Mouse (Mus musculus) lung, postnatal 14 days (tissue): ENCODE data around the gene Nol3.

Source experiments
- DNase-seq: peaks from one replicate; pipeline ENCODE4 v3.0.0; 2021

Gene Nol3

GRCm38 (mm10) chr8:105309142-105309847 lies 33.4 kb downstream of the Nol3 start:
- no peak for DNase-seq

DNA sequence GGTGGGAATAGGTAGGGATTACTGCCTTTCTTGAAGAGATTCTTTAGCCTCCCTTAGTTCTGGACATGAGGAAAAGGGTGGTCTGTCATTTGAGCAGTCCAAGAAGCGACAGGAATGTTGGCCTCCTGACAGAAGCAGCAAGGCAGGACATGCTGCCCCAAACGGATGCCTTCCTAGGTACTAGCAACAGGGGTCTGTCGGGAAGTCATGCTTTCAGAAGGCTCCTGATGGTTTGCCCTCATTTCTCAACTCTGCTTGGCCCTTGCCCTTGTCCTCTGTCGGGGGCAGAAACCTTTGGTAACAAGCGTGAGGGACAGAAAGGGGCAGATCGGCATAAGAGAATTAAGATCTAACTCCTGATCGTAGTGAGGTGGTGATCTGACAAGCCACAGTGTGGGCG lies 34.2 kb downstream of the Nol3 start:
- DNase-seq, result no peak

DNA sequence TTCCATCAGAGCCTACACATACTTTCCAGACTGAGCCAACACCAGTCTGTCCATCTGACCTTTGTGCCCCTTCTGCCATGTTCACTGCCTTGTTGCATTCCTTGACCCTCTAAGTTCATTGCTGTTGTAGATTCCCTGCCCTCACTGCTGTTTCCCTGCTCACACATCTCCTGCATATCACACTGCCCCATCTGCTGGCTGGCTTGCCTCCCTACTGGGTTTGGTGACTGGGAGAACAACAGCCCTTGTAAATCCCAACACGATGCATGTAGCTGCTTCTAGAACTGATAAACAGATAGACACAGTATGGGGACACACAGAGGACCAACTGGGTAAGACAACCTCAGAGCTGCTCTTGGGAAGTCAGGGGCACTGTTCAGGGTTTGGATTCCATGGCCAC lies 35.8 kb downstream of the Nol3 start:
- DNase-seq, result no peak

DNA sequence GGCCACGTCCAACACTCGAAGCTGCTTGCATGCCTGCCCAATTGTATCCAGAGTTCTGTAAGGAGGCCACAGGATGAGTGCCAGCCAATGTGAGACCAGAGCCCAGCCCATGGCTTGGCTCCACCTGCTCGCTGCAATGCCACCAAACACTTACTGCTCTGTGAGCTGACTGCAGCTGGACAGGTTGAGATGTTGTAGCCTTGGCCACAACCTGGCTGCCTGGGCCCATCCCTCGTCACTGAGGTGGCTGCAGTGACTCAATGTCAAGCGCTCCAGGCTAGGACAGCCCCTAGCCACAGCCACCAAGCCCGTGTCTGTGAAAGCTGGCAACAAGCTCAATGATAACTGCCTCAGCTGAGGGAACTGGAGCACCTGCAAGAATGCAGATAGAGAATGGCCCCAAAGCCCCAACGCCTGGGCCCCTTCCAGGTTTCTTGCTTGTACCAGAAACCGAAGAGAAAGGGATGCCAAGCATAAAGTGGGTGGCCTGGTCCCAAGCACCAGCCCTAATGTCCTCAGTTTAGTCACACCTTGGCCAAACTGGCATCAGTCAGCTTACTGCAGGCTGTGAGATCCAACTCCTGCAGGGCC lies 37.0 kb downstream of the Nol3 start:
- DNase-seq, result no peak

GRCm38 (mm10) chr8:105313622-105314402 lies 37.9 kb downstream of the Nol3 start:
- no peak for DNase-seq

DNA sequence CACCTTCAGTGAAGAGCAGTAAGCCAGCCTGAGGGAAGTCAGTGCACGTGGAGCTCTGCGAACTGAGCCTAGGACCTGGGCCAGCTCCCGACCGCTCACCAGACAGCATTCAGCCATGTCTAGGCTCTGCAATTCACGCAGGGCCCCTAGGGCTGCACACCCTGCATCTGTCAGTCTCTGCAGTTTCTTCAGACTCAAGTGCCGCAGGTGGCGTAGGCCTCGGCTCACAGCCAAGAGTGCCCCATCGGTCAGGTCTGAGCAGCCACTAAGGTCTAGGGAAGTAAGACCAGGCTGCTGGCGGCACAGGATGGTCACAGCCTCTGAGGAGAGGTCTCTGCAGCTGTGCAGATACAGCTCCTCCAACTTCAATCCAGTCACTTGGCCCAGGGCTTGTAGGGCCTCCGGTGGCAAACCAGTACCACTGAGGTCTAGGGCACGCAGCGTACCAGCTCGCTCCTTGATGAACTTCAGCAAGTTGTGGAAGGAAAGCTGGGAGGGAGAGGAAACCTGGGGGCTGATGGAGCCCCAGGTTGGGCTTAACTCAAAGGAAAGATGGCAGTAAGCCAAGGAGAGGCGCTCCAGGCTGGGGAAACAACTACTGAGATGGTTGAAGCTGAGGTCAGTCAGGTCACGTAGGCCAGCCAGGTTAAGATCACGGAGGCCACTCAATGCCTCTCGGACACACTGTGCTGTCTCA lies 39.3 kb downstream of the Nol3 start:
- DNase-seq, result no peak

- DNase-seq, result peak; percentile 73
Observed at GRCm38 (mm10) chr8:105317941-105318340, 42.0 kb downstream of the Nol3 start.

DNA sequence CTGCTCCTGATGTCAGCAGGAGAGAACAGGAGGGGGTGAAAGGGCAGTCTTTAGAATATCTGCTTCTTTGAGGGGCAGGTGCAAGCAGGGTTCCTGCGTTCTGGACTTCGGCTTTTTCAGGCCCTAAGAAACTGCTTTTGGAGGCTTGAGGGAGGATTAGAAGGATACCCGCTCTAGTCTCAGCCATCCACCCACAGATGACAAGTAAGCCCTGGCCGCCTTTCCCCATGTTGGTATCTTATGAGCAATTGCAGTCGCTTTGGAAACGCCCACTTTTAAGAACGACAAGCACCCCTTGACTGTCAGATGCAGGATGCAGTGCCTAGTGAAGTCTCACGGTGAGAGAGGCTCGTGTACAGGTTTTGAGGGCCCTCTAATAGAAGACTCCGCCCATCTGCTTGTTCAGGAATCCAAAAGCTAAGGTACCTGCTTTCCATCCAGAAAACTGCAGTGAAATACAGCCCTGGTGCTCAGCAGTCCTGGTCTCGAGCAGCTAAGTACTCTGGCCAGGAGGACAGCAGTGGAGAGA lies 42.8 kb downstream of the Nol3 start:
- peak; percentile 43 for DNase-seq

DNA sequence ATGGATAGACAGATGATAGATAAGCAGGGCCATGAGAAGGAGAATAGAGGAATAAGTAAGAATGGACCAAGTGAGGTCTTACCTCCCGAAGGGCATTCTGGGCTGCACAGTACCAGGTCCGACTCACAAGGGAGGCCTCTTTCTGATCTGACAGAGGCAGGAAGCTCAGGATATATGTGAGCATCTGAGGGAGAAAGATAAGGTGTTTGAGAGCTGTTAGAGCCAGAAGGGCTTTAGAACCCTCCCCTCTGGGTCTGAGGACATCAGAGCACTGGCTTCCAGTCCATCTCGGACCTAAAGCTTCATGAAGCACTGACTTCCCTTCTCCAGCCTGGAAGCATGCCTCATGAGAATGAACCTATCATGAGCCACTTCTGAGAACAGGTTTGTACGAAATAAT lies 47.2 kb downstream of the Nol3 start:
- DNase-seq, result no peak

DNA sequence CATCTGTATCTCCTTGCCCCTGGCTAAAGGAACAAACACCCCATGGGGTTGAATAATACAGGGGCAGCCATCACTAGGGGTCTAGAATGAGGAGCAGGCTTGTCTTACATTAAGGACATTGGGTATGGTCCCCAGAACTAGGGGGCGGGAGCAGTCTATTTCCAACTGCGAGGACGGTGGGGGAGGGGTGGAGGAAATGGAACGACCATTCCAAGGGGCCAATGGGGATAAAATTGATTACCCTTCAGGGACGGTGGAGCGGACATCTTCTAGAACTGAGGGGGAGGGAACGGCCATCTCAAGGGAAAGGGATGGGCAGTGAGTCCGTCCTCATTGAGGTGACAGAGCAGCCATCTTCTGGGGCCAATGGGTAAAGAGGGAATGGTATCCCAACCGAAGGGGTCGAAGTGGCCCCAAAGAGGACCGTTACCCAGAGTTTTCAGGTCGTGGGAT lies 49.7 kb downstream of the Nol3 start:
- DNase-seq, result no peak

DNA sequence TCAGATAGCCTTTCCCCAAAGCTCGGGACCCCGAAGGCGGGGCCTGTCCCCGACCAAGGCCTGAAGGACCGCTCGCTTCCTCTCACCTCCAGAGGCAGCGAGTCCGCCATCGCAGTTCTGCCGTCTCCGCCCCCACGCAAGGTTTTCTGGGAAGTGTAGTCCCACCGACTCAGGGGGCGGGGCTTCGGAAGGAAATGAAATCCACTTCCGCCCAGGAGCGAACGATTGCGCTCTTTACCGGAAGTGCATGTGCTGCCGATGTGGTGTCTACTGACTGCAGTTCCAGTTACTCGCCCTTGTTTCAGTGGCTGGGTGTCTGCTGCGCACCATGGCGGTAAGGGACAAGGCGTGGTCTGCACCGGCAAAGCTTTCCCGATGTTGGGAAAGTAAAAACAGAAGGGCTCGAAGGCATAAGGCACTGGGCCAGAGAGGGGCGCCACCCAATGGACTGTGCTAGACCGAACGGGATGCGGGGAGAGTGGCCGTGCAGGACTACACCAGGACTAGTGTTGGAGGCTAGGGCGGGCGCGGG lies 50.3 kb downstream of the Nol3 start, which contains the start of the genes Lrrc29 and Tmem208:
Lrrc29 (minus strand) TSS at position 138 of the 532 bp plus-strand sequence.
Tmem208 (plus strand) TSS at position 214 of the 532 bp plus-strand sequence.
- DNase-seq, result peak; percentile 98

DNA sequence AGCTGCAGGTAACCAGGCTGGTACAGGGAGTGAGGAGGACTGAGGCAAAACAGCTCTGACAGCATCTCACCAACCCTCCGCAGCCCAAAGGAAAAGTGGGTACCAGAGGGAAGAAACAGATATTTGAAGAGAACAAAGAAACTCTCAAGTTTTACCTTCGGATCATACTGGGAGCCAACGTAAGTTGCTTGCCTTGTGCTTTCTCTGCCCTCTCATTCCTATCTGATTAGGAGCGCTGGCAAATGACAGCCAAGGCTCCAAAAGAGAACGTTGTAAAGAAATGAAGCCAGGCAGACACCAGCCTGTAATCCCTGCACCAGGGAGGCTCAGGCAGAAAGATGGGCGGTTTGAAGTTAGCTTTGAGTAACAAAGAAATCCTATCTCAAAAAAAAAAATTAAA lies 51.0 kb downstream of the Nol3 start:
- DNase-seq, result no peak

GRCm38 (mm10) chr8:105330325-105330724 lies 54.4 kb downstream of the Nol3 start:
- DNase-seq, result no peak

DNA sequence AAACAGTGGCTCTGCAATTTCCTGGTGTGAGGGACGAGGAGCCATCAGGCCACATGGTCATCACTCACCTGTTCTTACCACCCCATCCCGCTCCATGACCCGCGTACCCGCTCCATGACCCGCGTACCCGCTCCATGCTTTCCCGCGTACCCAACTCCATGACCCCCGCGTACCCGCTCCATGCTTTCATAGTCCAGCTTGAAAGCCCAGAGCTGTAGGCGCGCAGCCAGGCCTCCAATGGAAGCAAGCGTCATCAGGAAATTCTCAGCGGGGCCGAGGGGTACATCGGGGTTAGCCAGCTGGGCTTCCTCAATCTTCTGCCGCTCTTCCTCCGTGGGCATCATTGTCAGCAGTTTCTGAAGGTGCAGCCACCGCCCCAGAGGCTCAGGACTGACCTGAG lies 55.5 kb downstream of the Nol3 start:
- no peak for DNase-seq
